Mouse (Mus musculus) effector memory CD4-positive, alpha-beta T cell, adult 7 months (primary cell): ENCODE data around the gene Dlgap5. TPM values are rescaled to one million over a fixed set of nuclear protein-coding genes. Genes with fewer than 3 reads are reported as not detected.

Experiments
- polyA plus RNA-seq: library from polyadenylated mRNA; unstranded; fragments of 100-300 nt; shearing (Covaris generic); gene quantifications from one replicate; pipeline ENCODE4 v1.2.1, GENCODE M21; 2017

The Dlgap5 gene
- polyA plus RNA-seq: 6.0 TPM

GRCm38 (mm10) chr14:47417775-47418665 is at the start of gene Dlgap5:
TSS of gene Dlgap5 (minus strand) at chr14:47418407.

GRCm38 (mm10) chr14:47450121-47450520 is 31.9 kb upstream of the Dlgap5 start, which contains the start of gene Fbxo34:
TSS of gene Fbxo34 (plus strand) at chr14:47450421.

GRCm38 (mm10) chr14:47367461-47367860 is 50.7 kb downstream of the Dlgap5 start, which contains the start of gene Lgals3:
TSS of gene Lgals3 (plus strand) at chr14:47367751.

Other genes starting within 250 kb of the Dlgap5 start
- gene Gch1, start 229.0 kb downstream of the Dlgap5 start, polyA plus RNA-seq: 137 TPM
- gene Wdhd1, start 141.6 kb downstream of the Dlgap5 start, polyA plus RNA-seq: 9.0 TPM
- gene Socs4, start 141.5 kb downstream of the Dlgap5 start, polyA plus RNA-seq: 36.3 TPM
- 91.1 TPM for gene Mapk1ip1l, start 120.1 kb downstream of the Dlgap5 start, polyA plus RNA-seq
- 96.9 TPM for gene Lgals3, start 50.7 kb downstream of the Dlgap5 start, polyA plus RNA-seq
- 65.8 TPM for gene Fbxo34, start 32.0 kb upstream of the Dlgap5 start, polyA plus RNA-seq
- 18.0 TPM for gene Atg14, start 152.2 kb upstream of the Dlgap5 start, polyA plus RNA-seq
- 47.0 TPM for gene Ktn1, start 230.0 kb upstream of the Dlgap5 start, polyA plus RNA-seq